Mouse (Mus musculus) heart, embryonic 15.5 days (tissue): ENCODE results near the gene 9130409I23Rik. TPM values are rescaled to one million over a fixed set of nuclear protein-coding genes. Genes with fewer than 3 reads are reported as not detected.
"Not testable (repeated sequence)": the region's sequence is repeated elsewhere in the genome, so short reads cannot be mapped to it uniquely, and the experiment has no call there.

Experiments used
- ATAC-seq: fragments of 200-750 bp; cut with Nextera tagmentation; replicated peaks from 2 replicates; pipeline ENCODE4 v1.8.0; 2017; ENCODE audit warnings: low read depth, moderate TSS enrichment; ENCODE audit not compliant: insufficient number of reproducible peaks, insufficient read depth, low FRiP score
- H3K27ac ChIP-seq: fragments of 300-500 bp; sonication (generic); 2 replicates; pipeline ENCODE4 v1.5.1; 2015; ENCODE audit warnings: mild to moderate bottlenecking, inconsistent platforms
- H3K27me3 ChIP-seq: fragments of 300-500 bp; sonication (generic); 2 replicates; pipeline ENCODE4 v1.6.1; 2015; ENCODE audit warnings: inconsistent platforms
- H3K36me3 ChIP-seq: fragments of 300-500 bp; sonication (generic); 2 replicates; pipeline ENCODE4 v1.6.1; 2015; ENCODE audit warnings: mild to moderate bottlenecking, inconsistent platforms
- H3K4me1 ChIP-seq: fragments of 300-500 bp; sonication (generic); replicated peaks from 2 replicates; pipeline ENCODE4 v1.6.1; 2015; ENCODE audit warnings: inconsistent platforms
- H3K4me2 ChIP-seq: fragments of 300-500 bp; sonication (generic); 2 replicates; pipeline ENCODE4 v1.6.1; 2015; ENCODE audit warnings: inconsistent platforms, mild to moderate bottlenecking, moderate library complexity
- H3K4me3 ChIP-seq: fragments of 300-500 bp; sonication (generic); 2 replicates; pipeline ENCODE4 v1.5.1; 2015; ENCODE audit warnings: mild to moderate bottlenecking, inconsistent platforms
- H3K9ac ChIP-seq: fragments of 300-500 bp; sonication (generic); 2 replicates; pipeline ENCODE4 v1.6.1; 2015; ENCODE audit warnings: mild to moderate bottlenecking, inconsistent platforms
- H3K9me3 ChIP-seq: fragments of 300-500 bp; sonication (generic); replicated peaks from 2 replicates; pipeline ENCODE4 v1.6.1; 2016; ENCODE audit warnings: inconsistent platforms
- WGBS: fragments of 180-500 bp; shearing (Covaris S2); methylation state at CpG from one replicate; pipeline ENCODE4 v1.1.7; 2015; ENCODE audit warnings: mixed read lengths; 5-methylcytosine and 5-hydroxymethylcytosine counted together
- polyA plus RNA-seq: library from polyadenylated mRNA; unstranded; fragments of >200 nt; fragmentation: Nextera tagmentation; extraction: Ambion mirVana; gene quantifications from 2 replicates; pipeline ENCODE4 v1.2.1, GENCODE M21; 2015

Gene 9130409I23Rik
- polyA plus RNA-seq, 1 experiment from 2014 or later: not detected

GRCm38 (mm10) chr1:181035015-181035778, 15.8 kb upstream of the 9130409I23Rik start:
- 81% methylated on average over 5 of the region's 5 CpGs for WGBS
- H3K9me3 ChIP-seq, H3K4me2 ChIP-seq, ATAC-seq, H3K4me3 ChIP-seq, H3K4me1 ChIP-seq, H3K36me3 ChIP-seq, H3K9ac ChIP-seq, H3K27me3 ChIP-seq, H3K27ac ChIP-seq: not testable (repeated sequence)

GRCm38 (mm10) chr1:181037623-181038022, 13.4 kb upstream of the 9130409I23Rik start:
- Histone ChIP-seq H3K36me3 (no peaks in the 10 kb centered on the region), H3K9ac (no peak overlapping the region), H3K27ac (no peak overlapping the region), H3K4me1 (no peaks in the 10 kb centered on the region), H3K27me3 (peaks cover 8% of the 10 kb centered on the region), H3K4me2 (no peak overlapping the region), H3K4me3 (no peak overlapping the region), H3K9me3 (no peaks in the 10 kb centered on the region)
- 53% methylated on average over 4 of the region's 4 CpGs for WGBS
- ATAC-seq: no peak

- ATAC-seq: no peak
- Histone ChIP-seq H3K4me3 (no peak overlapping the region), H3K4me1 (no peaks in the 10 kb centered on the region), H3K27ac (no peak overlapping the region), H3K9ac (no peak overlapping the region), H3K9me3 (no peaks in the 10 kb centered on the region), H3K4me2 (no peak overlapping the region), H3K36me3 (no peaks in the 10 kb centered on the region), H3K27me3 (peaks cover 8% of the 10 kb centered on the region)
- 5% methylated on average over 4 of the region's 4 CpGs for WGBS
Measured at GRCm38 (mm10) chr1:181039652-181040051, 11.4 kb upstream of the 9130409I23Rik start.

GRCm38 (mm10) chr1:181047520-181047919, 3.5 kb upstream of the 9130409I23Rik start:
- no peaks in the 10 kb centered on the region for H3K36me3 ChIP-seq
- no peak overlapping the region for H3K4me3 ChIP-seq
- 66% methylated on average over 1 of the region's 1 CpGs for WGBS
- H3K9ac ChIP-seq: no peak overlapping the region
- H3K9me3 ChIP-seq: no peaks in the 10 kb centered on the region
- ATAC-seq: no peak
- H3K27ac ChIP-seq: no peak overlapping the region
- H3K4me2 ChIP-seq: no peak overlapping the region
- H3K4me1 ChIP-seq: no peaks in the 10 kb centered on the region
- no peaks in the 10 kb centered on the region for H3K27me3 ChIP-seq

GRCm38 (mm10) chr1:181049328-181049842, 1.7 kb upstream of the 9130409I23Rik start:
- Histone ChIP-seq H3K27me3 (no peaks in the 10 kb centered on the region), H3K36me3 (no peaks in the 10 kb centered on the region), H3K4me1 (no peaks in the 10 kb centered on the region), H3K4me2 (no peak overlapping the region), H3K9ac (no peak overlapping the region), H3K9me3 (no peaks in the 10 kb centered on the region), H3K27ac (no peak overlapping the region), H3K4me3 (no peak overlapping the region)
- no peak for ATAC-seq

- 61% methylated on average over 4 of the region's 4 CpGs for WGBS
- no peaks in the 10 kb centered on the region for H3K4me1 ChIP-seq
Measured at GRCm38 (mm10) chr1:181052898-181053297, 1.9 kb downstream of the 9130409I23Rik start.

GRCm38 (mm10) chr1:181061784-181062485, 10.9 kb downstream of the 9130409I23Rik start:
- H3K4me2 ChIP-seq: no peak overlapping the region
- H3K36me3 ChIP-seq: no peaks in the 10 kb centered on the region
- H3K27me3 ChIP-seq: no peaks in the 10 kb centered on the region
- no peak for ATAC-seq
- H3K4me1 ChIP-seq: peaks cover 9% of the 10 kb centered on the region
- H3K9me3 ChIP-seq: no peaks in the 10 kb centered on the region
- no peak overlapping the region for H3K27ac ChIP-seq
- H3K9ac ChIP-seq: no peak overlapping the region
- WGBS: 50% methylated on average over 3 of the region's 3 CpGs
- no peak overlapping the region for H3K4me3 ChIP-seq

More at GRCm38 (mm10) chr1:181052898-181053297, 1.9 kb downstream of the 9130409I23Rik start:
- Histone ChIP-seq H3K4me3 (no peak overlapping the region), H3K27me3 (no peaks in the 10 kb centered on the region), H3K9ac (no peak overlapping the region), H3K27ac (no peak overlapping the region), H3K4me2 (no peak overlapping the region), H3K36me3 (no peaks in the 10 kb centered on the region), H3K9me3 (no peaks in the 10 kb centered on the region)
- no peak for ATAC-seq

- H3K9me3 ChIP-seq: no peaks in the 10 kb centered on the region
- no peaks in the 10 kb centered on the region for H3K36me3 ChIP-seq
- 50% methylated on average over 2 of the region's 2 CpGs for WGBS
- H3K4me2 ChIP-seq: no peak overlapping the region
- ATAC-seq: no peak
- no peak overlapping the region for H3K4me3 ChIP-seq
- H3K27ac ChIP-seq: no peak overlapping the region
- no peak overlapping the region for H3K9ac ChIP-seq
- H3K4me1 ChIP-seq: peaks cover 9% of the 10 kb centered on the region
- H3K27me3 ChIP-seq: no peaks in the 10 kb centered on the region
Measured at GRCm38 (mm10) chr1:181063991-181064390, 13.0 kb downstream of the 9130409I23Rik start.

GRCm38 (mm10) chr1:181064648-181065047, 13.6 kb downstream of the 9130409I23Rik start:
- H3K4me2 ChIP-seq: no peak overlapping the region
- peaks cover 9% of the 10 kb centered on the region for H3K4me1 ChIP-seq
- no peak for ATAC-seq
- no peaks in the 10 kb centered on the region for H3K36me3 ChIP-seq
- H3K27ac ChIP-seq: no peak overlapping the region
- no peaks in the 10 kb centered on the region for H3K27me3 ChIP-seq
- no peak overlapping the region for H3K4me3 ChIP-seq
- no peak overlapping the region for H3K9ac ChIP-seq
- WGBS: 62% methylated on average over 6 of the region's 6 CpGs
- no peaks in the 10 kb centered on the region for H3K9me3 ChIP-seq

GRCm38 (mm10) chr1:181068344-181068743, 17.3 kb downstream of the 9130409I23Rik start:
- no peaks in the 10 kb centered on the region for H3K36me3 ChIP-seq
- H3K4me3 ChIP-seq: no peak overlapping the region
- H3K9me3 ChIP-seq: no peaks in the 10 kb centered on the region
- H3K9ac ChIP-seq: no peak overlapping the region
- H3K27ac ChIP-seq: no peak overlapping the region
- H3K4me2 ChIP-seq: no peak overlapping the region
- WGBS: 60% methylated on average over 1 of the region's 1 CpGs
- no peaks in the 10 kb centered on the region for H3K27me3 ChIP-seq
- no peak for ATAC-seq
- H3K4me1 ChIP-seq: peaks cover 6% of the 10 kb centered on the region

- Histone ChIP-seq H3K9ac (no peak overlapping the region), H3K4me3 (no peak overlapping the region), H3K27me3 (no peaks in the 10 kb centered on the region), H3K36me3 (no peaks in the 10 kb centered on the region), H3K4me2 (no peak overlapping the region), H3K27ac (no peak overlapping the region), H3K4me1 (0 out of 2 replicates have a peak, but pooled peaks cover 1% of the 10 kb centered on the region), H3K9me3 (no peaks in the 10 kb centered on the region)
- ATAC-seq: no peak
- 63% methylated on average over 11 of the region's 11 CpGs for WGBS
Measured at GRCm38 (mm10) chr1:181069671-181070070, 18.6 kb downstream of the 9130409I23Rik start.
